Mouse (Mus musculus): ENCODE measurements around the gene Plppr2.

DNA sequence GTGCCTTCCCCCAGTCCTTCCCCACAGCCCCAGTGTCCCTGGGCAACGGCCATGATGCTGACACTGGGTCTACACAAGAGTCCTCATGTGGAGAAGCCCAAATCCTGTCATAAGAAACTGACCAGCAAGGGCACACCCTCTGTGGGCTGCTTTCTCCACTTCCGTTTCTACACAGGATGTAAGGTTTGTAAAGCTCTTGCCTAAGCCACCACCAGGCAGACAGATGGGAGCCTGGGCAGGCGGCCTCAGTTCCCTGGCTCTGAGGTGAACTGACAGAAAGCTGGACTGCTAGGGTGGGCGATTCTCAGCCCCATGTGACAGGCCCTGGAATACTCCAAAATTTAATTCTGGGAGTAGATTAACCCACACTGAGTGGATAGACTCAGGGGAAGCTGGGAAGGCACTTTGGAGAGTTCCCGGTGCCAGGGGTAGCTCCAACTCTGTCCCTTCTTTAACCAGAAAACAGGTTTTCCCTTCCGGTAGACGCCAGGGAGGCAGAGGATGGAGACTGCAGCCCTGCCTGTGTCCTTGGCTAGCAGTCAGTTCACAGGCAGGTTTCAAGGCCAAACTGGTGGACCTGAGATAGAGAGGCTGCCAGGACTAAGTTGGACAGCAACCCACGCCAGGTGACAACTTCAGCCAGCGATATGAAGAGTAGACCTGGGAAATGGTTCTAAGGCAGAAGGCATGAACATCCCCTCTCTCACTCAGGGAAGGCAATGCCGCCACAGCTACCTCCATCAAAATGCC is 27.2 kb upstream of the Plppr2 start:
- no peak for TF ChIP-seq CTCF (IDR thresholded peaks at IDR 0.05; ENCODE audit: borderline replicate concordance, insufficient read depth, low read length)
- no peak for TF ChIP-seq POLR2A (IDR thresholded peaks at IDR 0.05; ENCODE audit: low read depth, low read length)

Data from embryonic fibroblast, embryonic 13.5 days (primary cell).